Mouse (Mus musculus): ENCODE results near the gene Vmn2r18. TPM values are rescaled to one million over a fixed set of nuclear protein-coding genes. Genes with fewer than 3 reads are reported as not detected.

Gene Vmn2r18
- 0.09 TPM in 1 of 2 replicates, not detected in the other for polyA plus RNA-seq (2014; fragmentation: Nextera tagmentation; extraction: Ambion mirVana)

GRCm38 (mm10) chr5:151605921-151606320 is at the start of gene Vmn2r18:
Vmn2r18 (minus strand) TSS chr5:151606021.
- Histone ChIP-seq H3K4me3 (ENCODE audit: low read depth, low read length) (no peak within 1 kb of the TSS), H3K36me3 (ENCODE audit: control insufficient read depth, insufficient read depth, low read length) (no peaks in the 10 kb centered on the region), H3K27ac (ENCODE audit: low read depth, low read length) (no peak within 1 kb of the TSS), H3K4me2 (ENCODE audit: low read length) (no peak within 1 kb of the TSS), H3K9me3 (replicated peaks; ENCODE audit: control insufficient read depth, low read length) (no peaks in the 10 kb centered on the region), H3K4me1 (ENCODE audit: control insufficient read depth, insufficient read depth, low read length) (no peaks in the 10 kb centered on the region), H3K27me3 (replicated peaks; ENCODE audit: control insufficient read depth, insufficient read depth, low read length) (no peaks in the 10 kb centered on the region), H3K9ac (ENCODE audit: low read length) (no peak within 1 kb of the TSS)
- WGBS = 82% methylated on average over 3 of the region's 3 CpGs
- ATAC-seq (no peak), DNase-seq (ENCODE audit: low spot score) (no peak)

- no peak for ATAC-seq
- Histone ChIP-seq H3K4me2 (ENCODE audit: low read length) (peak overlapping the region; percentile 67), H3K9me3 (replicated peaks; ENCODE audit: control insufficient read depth, low read length) (no peaks in the 10 kb centered on the region), H3K4me3 (ENCODE audit: low read depth, low read length) (no peak overlapping the region), H3K36me3 (ENCODE audit: control insufficient read depth, insufficient read depth, low read length) (peaks cover 31% of the 10 kb centered on the region), H3K9ac (ENCODE audit: low read length) (no peak overlapping the region), H3K4me1 (ENCODE audit: control insufficient read depth, insufficient read depth, low read length) (peaks cover 8% of the 10 kb centered on the region), H3K27ac (ENCODE audit: low read depth, low read length) (peak overlapping the region; percentile 76; the same call in 1 of the 2 replicates), H3K27me3 (replicated peaks; ENCODE audit: control insufficient read depth, insufficient read depth, low read length) (no peaks in the 10 kb centered on the region)
- DNase-seq (ENCODE audit: low spot score) = no peak
- WGBS = 65% methylated on average over 3 of the region's 3 CpGs
Observed at GRCm38 (mm10) chr5:151651411-151651784, 45.6 kb upstream of the Vmn2r18 start.

DNA sequence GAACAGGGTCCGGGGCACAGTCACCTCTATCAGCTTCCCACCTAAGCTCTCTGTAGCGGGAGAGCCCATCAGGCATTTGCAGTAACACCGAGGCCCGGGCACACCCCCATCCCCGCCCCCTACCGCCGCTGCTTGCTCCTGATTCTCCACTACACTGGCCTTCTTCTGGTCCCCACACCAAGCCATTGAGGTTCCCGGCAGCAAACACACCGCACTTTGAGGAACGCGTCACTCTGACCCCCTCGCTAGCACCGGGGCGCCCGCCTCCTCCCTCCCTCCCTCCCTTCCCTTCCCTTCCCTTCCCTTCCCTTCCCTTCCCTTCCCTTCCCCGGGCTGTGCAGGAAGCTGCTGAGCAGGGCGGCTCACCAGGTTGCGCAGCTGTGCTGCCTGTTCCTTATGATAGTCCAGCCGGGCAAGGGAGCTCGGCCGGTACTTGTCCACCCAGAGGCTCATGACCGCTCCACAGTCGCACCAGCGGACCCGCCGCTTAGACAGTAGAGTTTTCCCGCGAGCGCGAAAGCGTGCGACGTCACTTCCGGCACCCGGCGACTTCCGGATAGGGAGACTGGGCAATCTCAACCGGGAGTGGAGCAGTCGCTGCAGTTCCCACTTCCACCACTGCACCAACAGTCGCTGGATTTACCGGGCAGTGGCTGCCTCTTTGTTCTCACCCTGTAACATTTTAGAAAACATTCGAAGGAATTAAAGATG is 45.0 kb upstream of the Vmn2r18 start, which contains the start of gene Rfc3:
Gene Rfc3, minus strand, starts transcription at position 543 of the 711 bp plus-strand sequence.
- peaks cover 8% of the 10 kb centered on the region for H3K4me1 ChIP-seq (ENCODE audit: control insufficient read depth, insufficient read depth, low read length)
- H3K36me3 ChIP-seq (ENCODE audit: control insufficient read depth, insufficient read depth, low read length) = peaks cover 36% of the 10 kb centered on the region
- H3K27ac ChIP-seq (ENCODE audit: low read depth, low read length) = peak within 1 kb of the TSS; percentile 76
- ATAC-seq = peak; percentile 98
- peak within 1 kb of the TSS; percentile 67 for H3K4me2 ChIP-seq (ENCODE audit: low read length)
- H3K9me3 ChIP-seq (replicated peaks; ENCODE audit: control insufficient read depth, low read length) = no peaks in the 10 kb centered on the region
- H3K4me3 ChIP-seq (ENCODE audit: low read depth, low read length) = peak within 1 kb of the TSS; percentile 61
- peak; percentile 98 for DNase-seq (ENCODE audit: low spot score)
- peak within 1 kb of the TSS; percentile 83 for H3K9ac ChIP-seq (ENCODE audit: low read length)
- WGBS = 0% methylated on average over 41 of the region's 42 CpGs
- no peaks in the 10 kb centered on the region for H3K27me3 ChIP-seq (replicated peaks; ENCODE audit: control insufficient read depth, insufficient read depth, low read length)

DNA sequence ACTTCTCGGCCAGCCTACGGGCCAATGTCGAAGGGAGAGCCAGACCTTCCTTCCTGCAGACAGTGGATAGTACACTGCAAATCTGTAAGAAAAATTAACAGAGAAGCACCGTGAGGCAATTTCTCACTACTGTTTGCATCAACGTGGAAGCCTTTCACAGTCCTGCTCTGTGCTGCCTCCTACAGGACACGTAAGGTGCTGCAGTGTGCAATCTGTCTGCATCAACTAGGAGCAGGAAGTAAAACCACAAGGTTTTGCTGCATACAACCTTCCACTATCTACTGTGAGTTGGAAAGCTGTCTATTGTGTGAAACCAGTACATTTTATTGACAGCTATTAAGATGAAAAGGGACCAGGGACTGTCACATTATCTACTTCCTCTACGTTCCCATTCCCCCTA is 39.0 kb upstream of the Vmn2r18 start:
- no peaks in the 10 kb centered on the region for H3K27me3 ChIP-seq (replicated peaks; ENCODE audit: control insufficient read depth, insufficient read depth, low read length)
- peaks cover 4% of the 10 kb centered on the region for H3K4me1 ChIP-seq (ENCODE audit: control insufficient read depth, insufficient read depth, low read length)
- no peaks in the 10 kb centered on the region for H3K9me3 ChIP-seq (replicated peaks; ENCODE audit: control insufficient read depth, low read length)
- ATAC-seq (no peak), DNase-seq (ENCODE audit: low spot score) (peak; percentile 7)
- H3K27ac ChIP-seq (ENCODE audit: low read depth, low read length) = no peak overlapping the region
- WGBS = 94% methylated on average over 7 of the region's 7 CpGs
- H3K4me3 ChIP-seq (ENCODE audit: low read depth, low read length) = no peak overlapping the region
- no peak overlapping the region for H3K4me2 ChIP-seq (ENCODE audit: low read length)
- H3K36me3 ChIP-seq (ENCODE audit: control insufficient read depth, insufficient read depth, low read length) = peaks cover 85% of the 10 kb centered on the region
- H3K9ac ChIP-seq (ENCODE audit: low read length) = no peak overlapping the region

DNA sequence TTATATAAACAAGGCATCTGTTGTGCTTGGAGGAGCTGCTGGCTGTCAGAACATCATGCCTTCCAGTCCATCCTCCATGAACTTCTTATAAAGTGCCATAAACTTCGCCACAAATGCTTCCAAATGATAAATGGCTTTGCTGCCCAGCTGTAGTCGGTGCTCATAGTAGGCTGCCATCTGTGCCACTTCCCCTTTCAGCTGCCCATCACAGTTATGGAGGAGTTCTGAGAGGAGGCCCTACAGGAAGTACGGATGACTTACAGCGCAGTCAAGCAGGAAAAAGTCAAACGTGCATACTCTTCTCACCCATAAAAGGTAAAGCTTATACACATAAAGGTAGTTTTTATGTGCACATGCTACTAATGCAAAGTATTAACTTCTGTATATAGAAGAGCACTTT is 37.0 kb upstream of the Vmn2r18 start:
- WGBS = 92% methylated on average over 5 of the region's 5 CpGs
- H3K36me3 ChIP-seq (ENCODE audit: control insufficient read depth, insufficient read depth, low read length) = peaks cover 69% of the 10 kb centered on the region
- no peak overlapping the region for H3K4me3 ChIP-seq (ENCODE audit: low read depth, low read length)
- H3K4me2 ChIP-seq (ENCODE audit: low read length) = no peak overlapping the region
- no peaks in the 10 kb centered on the region for H3K9me3 ChIP-seq (replicated peaks; ENCODE audit: control insufficient read depth, low read length)
- H3K9ac ChIP-seq (ENCODE audit: low read length) = no peak overlapping the region
- no peaks in the 10 kb centered on the region for H3K4me1 ChIP-seq (ENCODE audit: control insufficient read depth, insufficient read depth, low read length)
- no peaks in the 10 kb centered on the region for H3K27me3 ChIP-seq (replicated peaks; ENCODE audit: control insufficient read depth, insufficient read depth, low read length)
- no peak overlapping the region for H3K27ac ChIP-seq (ENCODE audit: low read depth, low read length)
- ATAC-seq (no peak), DNase-seq (ENCODE audit: low spot score) (no peak)

GRCm38 (mm10) chr5:151642102-151642501 is 36.3 kb upstream of the Vmn2r18 start:
- Histone ChIP-seq H3K27ac (ENCODE audit: low read depth, low read length) (no peak overlapping the region), H3K9ac (ENCODE audit: low read length) (no peak overlapping the region), H3K9me3 (replicated peaks; ENCODE audit: control insufficient read depth, low read length) (no peaks in the 10 kb centered on the region), H3K4me2 (ENCODE audit: low read length) (no peak overlapping the region), H3K4me3 (ENCODE audit: low read depth, low read length) (no peak overlapping the region), H3K27me3 (replicated peaks; ENCODE audit: control insufficient read depth, insufficient read depth, low read length) (no peaks in the 10 kb centered on the region), H3K36me3 (ENCODE audit: control insufficient read depth, insufficient read depth, low read length) (peaks cover 62% of the 10 kb centered on the region), H3K4me1 (ENCODE audit: control insufficient read depth, insufficient read depth, low read length) (no peaks in the 10 kb centered on the region)
- 93% methylated on average over 1 of the region's 1 CpGs for WGBS
- DNase-seq (ENCODE audit: low spot score) (no peak), ATAC-seq (no peak)

GRCm38 (mm10) chr5:151601696-151602095 is 4.1 kb downstream of the Vmn2r18 start:
- no peak for DNase-seq (ENCODE audit: low spot score)
- WGBS = 46% methylated on average over 1 of the region's 1 CpGs
- Histone ChIP-seq H3K4me1 (ENCODE audit: control insufficient read depth, insufficient read depth, low read length) (no peaks in the 10 kb centered on the region), H3K4me2 (ENCODE audit: low read length) (no peak overlapping the region), H3K4me3 (ENCODE audit: low read depth, low read length) (no peak overlapping the region), H3K27me3 (replicated peaks; ENCODE audit: control insufficient read depth, insufficient read depth, low read length) (no peaks in the 10 kb centered on the region), H3K9ac (ENCODE audit: low read length) (no peak overlapping the region), H3K9me3 (replicated peaks; ENCODE audit: control insufficient read depth, low read length) (no peaks in the 10 kb centered on the region), H3K36me3 (ENCODE audit: control insufficient read depth, insufficient read depth, low read length) (no peaks in the 10 kb centered on the region), H3K27ac (ENCODE audit: low read depth, low read length) (no peak overlapping the region)
- no peak for ATAC-seq

Other genes starting within 250 kb of the Vmn2r18 start
- gene Gm42906, start 177.9 kb downstream of the Vmn2r18 start, polyA plus RNA-seq (2014; fragmentation: Nextera tagmentation; extraction: Ambion mirVana) = not detected in 2 replicates
- 100 and 120 TPM in 2 replicates for gene Rfc3, start 45.2 kb upstream of the Vmn2r18 start, polyA plus RNA-seq (2014; fragmentation: Nextera tagmentation; extraction: Ambion mirVana)